Mouse (Mus musculus) MEL (cell line): Measurements from ENCODE around the gene Ccdc170.
A peak's percentile ranks its signal among the peaks of the same experiment; 100 is the strongest.

Experiments used
- CTCF ChIP-seq, 3 experiments: IDR thresholded peaks in 2 of 3; conservative IDR thresholded peaks in 1 of 3; 2 replicates each; pipeline ENCODE4 v1.5.1; 2011 to 2012; ENCODE audit warnings: low read length in 3 of 3, low read depth in 2 of 3, mild to moderate bottlenecking in 2 of 3, improper control_type of control experiment in 1 of 3, inconsistent platforms in 1 of 3, mixed read lengths in 1 of 3, moderate library complexity in 1 of 3; ENCODE audit not compliant: control insufficient read depth in 1 of 3, insufficient read depth in 1 of 3, poor library complexity in 1 of 3, severe bottlenecking in 1 of 3
- RCOR1 ChIP-seq: IDR thresholded peaks from 2 replicates; pipeline ENCODE4 v1.6.1; 2012; ENCODE audit warnings: low read depth, mild to moderate bottlenecking, inconsistent platforms, low read length, improper control_type of control experiment
- TAL1 ChIP-seq: IDR thresholded peaks from 2 replicates; pipeline ENCODE4 v1.6.1; 2012; ENCODE audit warnings: mild to moderate bottlenecking, inconsistent platforms, low read length, moderate library complexity, mixed read lengths
- UBTF ChIP-seq: IDR thresholded peaks from 2 replicates; pipeline ENCODE4 v1.6.1; 2012; ENCODE audit warnings: low read depth, mild to moderate bottlenecking, inconsistent platforms, low read length, improper control_type of control experiment, moderate library complexity, borderline replicate concordance; ENCODE audit not compliant: insufficient read depth

- TF ChIP-seq UBTF (no peak), RCOR1 (no peak), CTCF (IDR thresholded peaks at IDR 0.05 in 2 of 3, conservative IDR thresholded peaks at IDR 0.05 in 1 of 3; ENCODE audit: control insufficient read depth in 1 of 3, insufficient read depth in 1 of 3, low read depth in 2 of 3, low read length in 3 of 3, poor library complexity in 1 of 3, severe bottlenecking in 1 of 3) (peak in 2 of 3 experiments; percentile 41 to 44; a peak in 4 of 6 replicates), TAL1 (no peak)
Measured at GRCm38 (mm10) chr10:4593828-4594227, 111.5 kb downstream of the Ccdc170 start.
